Mouse (Mus musculus) heart, adult 8-10 months (tissue): Measurements from ENCODE around the gene Fkbp10. TPM values are rescaled to one million over a fixed set of nuclear protein-coding genes. Genes with fewer than 3 reads are reported as not detected.

Experiments used
- DNase-seq: peaks from one replicate; pipeline ENCODE4 v3.0.0; 2022; ENCODE audit warnings: low spot score
- total RNA-seq, 4 experiments: library from RNA; stranded (reverse); gene quantifications; 2 replicates each; pipeline ENCODE4 v1.2.4; 2022

Fkbp10 gene
- total RNA-seq, 4 experiments from 2014 or later = 9.0 to 11.1 (median 9.0) TPM

- no peak for DNase-seq
Observed at GRCm38 (mm10) chr11:100411736-100412135, 3.8 kb upstream of the Fkbp10 start.

- DNase-seq = no peak
Observed at GRCm38 (mm10) chr11:100413541-100413940, 2.0 kb upstream of the Fkbp10 start.

GRCm38 (mm10) chr11:100414021-100414913 lies 1.2 kb upstream of the Fkbp10 start, which contains the start of gene P3h4:
Gene P3h4, minus strand, starts transcription at chr11:100414836.
- peak; percentile 80 for DNase-seq

GRCm38 (mm10) chr11:100421537-100421936 lies 6.0 kb downstream of the Fkbp10 start:
- DNase-seq = no peak

GRCm38 (mm10) chr11:100423836-100424235 lies 8.3 kb downstream of the Fkbp10 start:
- no peak for DNase-seq

GRCm38 (mm10) chr11:100425851-100426250 lies 10.4 kb downstream of the Fkbp10 start:
- no peak for DNase-seq

- no peak for DNase-seq
Observed at GRCm38 (mm10) chr11:100426820-100427219, 11.3 kb downstream of the Fkbp10 start.

- DNase-seq = no peak
Observed at GRCm38 (mm10) chr11:100428612-100429199, 13.2 kb downstream of the Fkbp10 start.

- DNase-seq = peak; percentile 49
Observed at GRCm38 (mm10) chr11:100430052-100430451, 14.6 kb downstream of the Fkbp10 start.

GRCm38 (mm10) chr11:100432002-100432401 lies 16.5 kb downstream of the Fkbp10 start:
- no peak for DNase-seq

GRCm38 (mm10) chr11:100435678-100436246 lies 20.3 kb downstream of the Fkbp10 start:
- no peak for DNase-seq

GRCm38 (mm10) chr11:100437901-100438300 lies 22.4 kb downstream of the Fkbp10 start:
- DNase-seq = no peak

GRCm38 (mm10) chr11:100440691-100441522 lies 25.4 kb downstream of the Fkbp10 start:
- DNase-seq = peak; percentile 82

GRCm38 (mm10) chr11:100441797-100442196 lies 26.3 kb downstream of the Fkbp10 start, which contains the start of the genes Nt5c3b and Klhl10:
Gene Nt5c3b, minus strand, starts transcription at chr11:100441808.
Gene Klhl10, plus strand, starts transcription at chr11:100441917.
- DNase-seq = no peak

GRCm38 (mm10) chr11:100442625-100443024 lies 27.1 kb downstream of the Fkbp10 start:
- no peak for DNase-seq

GRCm38 (mm10) chr11:100457247-100457646 lies 41.8 kb downstream of the Fkbp10 start:
- DNase-seq = no peak

GRCm38 (mm10) chr11:100457711-100458110 lies 42.2 kb downstream of the Fkbp10 start:
- no peak for DNase-seq

GRCm38 (mm10) chr11:100462699-100463098 lies 47.2 kb downstream of the Fkbp10 start:
- DNase-seq = no peak

GRCm38 (mm10) chr11:100465229-100465792 lies 49.8 kb downstream of the Fkbp10 start:
- DNase-seq = no peak

- no peak for DNase-seq
Observed at GRCm38 (mm10) chr11:100465833-100466232, 50.3 kb downstream of the Fkbp10 start.
